Mouse (Mus musculus) intestine, postnatal 0 days (tissue): Measurements from ENCODE around the gene Rpl9-ps1. TPM values are rescaled to one million over a fixed set of nuclear protein-coding genes. Genes with fewer than 3 reads are reported as not detected.

ENCODE experiments used
- ATAC-seq: fragments of 200-750 bp; cut with Nextera tagmentation; 2 replicates; pipeline ENCODE4 v1.8.0; 2017; ENCODE audit warnings: mild to moderate bottlenecking, moderate TSS enrichment, moderate library complexity
- H3K27ac ChIP-seq: fragments of 300-500 bp; sonication (generic); 2 replicates; pipeline ENCODE4 v1.5.1; 2014; ENCODE audit warnings: mild to moderate bottlenecking, low read depth, low read length, moderate library complexity
- H3K27me3 ChIP-seq: fragments of 300-500 bp; sonication (generic); replicated peaks from 2 replicates; pipeline ENCODE4 v1.6.1; 2014; ENCODE audit warnings: low read length, mixed read lengths; ENCODE audit not compliant: control insufficient read depth, insufficient read depth
- H3K36me3 ChIP-seq: fragments of 300-500 bp; sonication (generic); 2 replicates; pipeline ENCODE4 v1.6.1; 2014; ENCODE audit warnings: mild to moderate bottlenecking, moderate library complexity; ENCODE audit not compliant: control insufficient read depth, insufficient read depth
- H3K4me1 ChIP-seq: fragments of 300-500 bp; sonication (generic); replicated peaks from 2 replicates; pipeline ENCODE4 v1.6.1; 2014; ENCODE audit warnings: antibody characterized with exemption, low read length, mixed read lengths; ENCODE audit not compliant: control insufficient read depth, insufficient read depth
- H3K4me2 ChIP-seq: fragments of 300-500 bp; sonication (generic); replicated peaks from 2 replicates; pipeline ENCODE4 v1.6.1; 2014; ENCODE audit warnings: low read depth, mild to moderate bottlenecking, moderate library complexity
- H3K4me3 ChIP-seq: fragments of 300-500 bp; sonication (generic); 2 replicates; pipeline ENCODE4 v1.5.1; 2014; ENCODE audit warnings: low read depth, low read length
- H3K9ac ChIP-seq: fragments of 300-500 bp; sonication (generic); 2 replicates; pipeline ENCODE4 v1.6.1; 2014; ENCODE audit warnings: mild to moderate bottlenecking, low read depth, low read length
- H3K9me3 ChIP-seq: fragments of 300-500 bp; sonication (generic); 2 replicates; pipeline ENCODE4 v1.6.1; 2016; ENCODE audit warnings: mixed run types; ENCODE audit not compliant: control insufficient read depth
- CTCF ChIP-seq: sonication (generic); IDR thresholded peaks from 2 replicates; pipeline ENCODE4 v1.5.1; 2016; ENCODE audit warnings: low read depth, mild to moderate bottlenecking, control low read depth, antibody characterized with exemption, moderate library complexity
- WGBS: fragments of 180-500 bp; shearing (Covaris S2); extraction: QIAGEN DNeasy Blood & Tissue Kit; methylation state at CpG from one replicate; pipeline ENCODE4 v1.1.7; 2014; 5-methylcytosine and 5-hydroxymethylcytosine counted together
- polyA plus RNA-seq: library from polyadenylated mRNA; unstranded; fragments of >200 nt; fragmentation: Nextera tagmentation; extraction: Ambion mirVana; gene quantifications from 2 replicates; pipeline ENCODE4 v1.2.1, GENCODE M21; 2015

Rpl9-ps1 gene
- polyA plus RNA-seq, 1 experiment from 2014 or later = not detected

DNA sequence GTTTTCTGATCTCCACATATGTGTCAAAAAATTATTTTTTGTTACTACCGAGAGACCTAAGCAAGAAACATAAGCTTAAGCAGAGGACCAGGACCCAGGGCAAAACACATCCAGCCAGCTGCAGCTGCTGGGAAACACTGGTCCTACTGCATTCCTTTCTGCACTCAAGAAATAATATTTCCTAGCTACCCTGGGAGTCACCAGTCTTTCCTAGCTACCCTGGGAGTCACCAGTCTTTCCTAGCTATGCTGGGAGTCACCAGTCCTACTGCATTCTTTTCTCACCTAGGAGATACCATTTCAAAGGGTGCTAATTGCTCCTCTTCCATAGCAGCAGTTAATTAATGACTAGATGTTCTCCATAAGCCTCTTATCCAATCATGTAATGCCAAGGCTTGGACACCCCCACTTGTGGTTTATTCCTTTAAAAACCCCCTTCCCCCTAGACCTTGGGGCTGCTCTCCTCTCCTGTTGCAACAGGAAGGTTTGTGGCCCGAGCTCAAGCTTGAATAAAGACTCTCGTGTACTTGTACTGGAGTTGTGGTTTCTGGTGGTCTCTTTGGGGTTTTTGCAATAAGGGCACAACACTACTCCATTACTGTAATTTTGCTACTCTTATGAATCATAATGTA, 47.1 kb downstream of the Rpl9-ps1 start:
- Histone ChIP-seq H3K4me3 (no peak overlapping the region), H3K36me3 (no peaks in the 10 kb centered on the region), H3K9ac (no peak overlapping the region), H3K4me2 (no peak overlapping the region), H3K9me3 (no peaks in the 10 kb centered on the region), H3K4me1 (no peaks in the 10 kb centered on the region), H3K27ac (no peak overlapping the region), H3K27me3 (no peaks in the 10 kb centered on the region)
- WGBS = 70% methylated on average over 3 of the region's 3 CpGs
- ATAC-seq = no peak
- TF ChIP-seq CTCF = no peak

DNA sequence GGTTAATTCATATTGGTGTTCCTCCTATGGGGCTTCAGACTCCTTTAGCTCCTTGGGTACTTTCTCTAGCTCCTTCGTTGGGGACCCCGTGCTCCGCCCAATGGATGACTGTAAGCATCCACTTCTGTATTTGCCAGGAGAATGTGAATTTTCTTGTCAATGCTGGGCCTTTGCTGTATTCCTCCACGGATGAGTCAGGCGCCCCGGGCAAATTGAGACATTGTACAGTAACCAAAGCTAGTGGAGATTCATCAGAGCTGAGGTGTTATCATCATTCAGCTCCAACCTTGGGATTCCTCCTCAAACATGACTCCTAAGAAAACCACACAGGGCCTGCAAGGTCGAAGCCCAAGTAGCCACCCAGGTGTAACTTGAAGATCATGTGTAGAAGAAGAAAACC, 47.6 kb downstream of the Rpl9-ps1 start:
- H3K27me3 ChIP-seq = no peaks in the 10 kb centered on the region
- H3K36me3 ChIP-seq = no peaks in the 10 kb centered on the region
- H3K9ac ChIP-seq = no peak overlapping the region
- WGBS = 87% methylated on average over 7 of the region's 7 CpGs
- ATAC-seq = no peak
- H3K27ac ChIP-seq = no peak overlapping the region
- H3K4me2 ChIP-seq = no peak overlapping the region
- H3K9me3 ChIP-seq = no peaks in the 10 kb centered on the region
- TF ChIP-seq CTCF = no peak
- no peaks in the 10 kb centered on the region for H3K4me1 ChIP-seq
- no peak overlapping the region for H3K4me3 ChIP-seq

DNA sequence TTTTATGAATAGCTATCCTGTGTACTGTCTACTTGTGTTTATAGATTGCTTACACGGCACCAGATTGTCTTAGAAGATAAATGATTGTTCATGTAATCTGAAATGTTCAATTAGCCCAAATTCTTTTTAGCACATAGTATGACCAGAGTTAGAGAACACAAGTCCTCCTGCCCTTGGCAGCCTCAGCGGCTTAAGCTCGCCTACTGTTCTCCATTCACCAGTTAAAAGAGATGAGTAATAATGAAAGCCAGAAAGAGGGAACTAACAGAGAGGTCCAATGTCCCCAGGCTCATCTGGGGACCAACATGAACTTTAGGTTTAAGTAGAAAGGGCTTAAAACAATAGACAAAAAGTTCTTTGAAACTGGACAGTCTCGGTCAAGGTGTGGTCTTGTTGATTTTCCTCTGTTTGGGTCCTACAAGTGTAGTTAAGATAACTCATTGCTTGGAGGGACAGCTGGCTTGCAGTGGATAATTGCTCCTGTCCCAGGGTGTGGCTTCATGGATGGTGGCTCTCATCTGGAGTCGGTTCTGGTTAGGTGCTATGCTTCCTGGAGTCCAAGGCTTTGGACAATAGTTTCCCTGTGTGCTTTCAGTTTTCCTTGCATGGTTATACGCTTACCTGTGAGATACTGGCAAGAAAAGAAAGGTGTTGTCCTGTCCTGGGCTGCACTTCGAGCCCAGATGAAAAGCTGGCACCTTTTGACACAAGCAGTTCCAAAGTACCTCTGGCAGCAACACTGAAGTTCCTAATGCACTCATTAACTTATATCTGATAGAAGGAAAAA, 49.6 kb downstream of the Rpl9-ps1 start:
- 51% methylated on average over 7 of the region's 7 CpGs for WGBS
- TF ChIP-seq CTCF = no peak
- Histone ChIP-seq H3K27me3 (no peaks in the 10 kb centered on the region), H3K4me1 (no peaks in the 10 kb centered on the region), H3K9me3 (no peaks in the 10 kb centered on the region), H3K4me3 (no peak overlapping the region), H3K36me3 (no peaks in the 10 kb centered on the region), H3K4me2 (peak overlapping the region; percentile 9; the same call in 1 of the 2 replicates), H3K27ac (peak overlapping the region; percentile 65), H3K9ac (no peak overlapping the region)
- peak; percentile 85 for ATAC-seq

Other genes with a start within 250 kb of the Rpl9-ps1 start
- gene Rasl10b, start 236.5 kb downstream of the Rpl9-ps1 start, polyA plus RNA-seq = 0.82 and 0.94 TPM in 2 replicates
- gene Gas2l2, start 216.2 kb downstream of the Rpl9-ps1 start, polyA plus RNA-seq = 0.51 and 0.65 TPM in 2 replicates
- 0.76 and 1.5 TPM in 2 replicates for gene 1700020L24Rik, start 207.9 kb downstream of the Rpl9-ps1 start, polyA plus RNA-seq
- 1.6 and 2.1 TPM in 2 replicates for gene Mmp28, start 182.6 kb downstream of the Rpl9-ps1 start, polyA plus RNA-seq
- 5.4 and 7.3 TPM in 2 replicates for gene Taf15, start 172.5 kb downstream of the Rpl9-ps1 start, polyA plus RNA-seq
- not detected in 2 replicates for gene Heatr9, start 123.4 kb downstream of the Rpl9-ps1 start, polyA plus RNA-seq
- gene Ccl5, start 115.1 kb downstream of the Rpl9-ps1 start, polyA plus RNA-seq = 1.8 and 2.4 TPM in 2 replicates
- 11.2 and 13.4 TPM in 2 replicates for gene Ccl9, start 67.0 kb downstream of the Rpl9-ps1 start, polyA plus RNA-seq
- 100 and 108 TPM in 2 replicates for gene Ccl6, start 52.5 kb downstream of the Rpl9-ps1 start, polyA plus RNA-seq
- gene Ccl3, start 3.7 kb upstream of the Rpl9-ps1 start, polyA plus RNA-seq = 1.2 and 1.3 TPM in 2 replicates
- gene Ccl4, start 17.0 kb upstream of the Rpl9-ps1 start, polyA plus RNA-seq = 0.56 and 0.64 TPM in 2 replicates
- 5.6 and 7.5 TPM in 2 replicates for gene Wfdc17, start 58.4 kb upstream of the Rpl9-ps1 start, polyA plus RNA-seq
- gene Wfdc18, start 63.4 kb upstream of the Rpl9-ps1 start, polyA plus RNA-seq = 1.1 and 3.2 TPM in 2 replicates
- gene Wfdc21, start 101.3 kb upstream of the Rpl9-ps1 start, polyA plus RNA-seq = not detected in 2 replicates
- 7.7 and 11.5 TPM in 2 replicates for gene Heatr6, start 108.1 kb upstream of the Rpl9-ps1 start, polyA plus RNA-seq
- gene Hnf1b, start 204.4 kb upstream of the Rpl9-ps1 start, polyA plus RNA-seq = 12.0 and 13.2 TPM in 2 replicates